Mouse (Mus musculus) cerebellum, adult (tissue): ENCODE data around the gene Col4a6.
A peak's percentile ranks its signal among the peaks of the same experiment; 100 is the strongest.

ENCODE experiments used
- ATAC-seq: cut with Nextera tagmentation; 2 replicates; pipeline ENCODE4 v1.9.2; 2017; ENCODE audit warnings: mild to moderate bottlenecking, moderate library complexity, mixed read lengths; ENCODE audit not compliant: insufficient number of reproducible peaks, low FRiP score, low TSS enrichment

Gene Col4a6

GRCm38 (mm10) chrX:141276397-141276796 is 197.5 kb downstream of the Col4a6 start:
- ATAC-seq: no peak

DNA sequence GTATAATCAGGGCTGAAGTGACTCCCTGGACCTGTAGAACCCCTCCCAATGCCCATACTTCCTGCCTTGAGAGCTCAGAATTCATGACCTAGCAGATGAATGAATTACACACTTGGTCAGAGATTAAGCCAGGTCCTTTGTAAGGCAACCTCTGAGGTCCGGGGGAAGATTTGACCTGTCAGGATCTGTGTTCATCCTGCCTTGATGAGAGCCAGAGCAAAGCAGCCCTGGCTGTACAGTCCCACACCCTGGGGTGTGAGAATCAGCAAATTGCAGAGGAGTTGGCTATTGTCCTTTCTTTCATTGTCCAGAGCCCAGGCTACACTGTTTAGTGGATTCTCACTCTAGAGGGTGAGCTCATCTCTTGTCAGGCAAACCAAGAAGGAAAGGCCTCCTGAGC is 207.9 kb downstream of the Col4a6 start:
- no peak for ATAC-seq

GRCm38 (mm10) chrX:141249636-141250035 is 224.2 kb downstream of the Col4a6 start:
- ATAC-seq: no peak

GRCm38 (mm10) chrX:141236564-141237333 is 237.1 kb downstream of the Col4a6 start:
- ATAC-seq: no peak

- ATAC-seq: no peak
Observed at GRCm38 (mm10) chrX:141228169-141228568, 245.7 kb downstream of the Col4a6 start.

DNA sequence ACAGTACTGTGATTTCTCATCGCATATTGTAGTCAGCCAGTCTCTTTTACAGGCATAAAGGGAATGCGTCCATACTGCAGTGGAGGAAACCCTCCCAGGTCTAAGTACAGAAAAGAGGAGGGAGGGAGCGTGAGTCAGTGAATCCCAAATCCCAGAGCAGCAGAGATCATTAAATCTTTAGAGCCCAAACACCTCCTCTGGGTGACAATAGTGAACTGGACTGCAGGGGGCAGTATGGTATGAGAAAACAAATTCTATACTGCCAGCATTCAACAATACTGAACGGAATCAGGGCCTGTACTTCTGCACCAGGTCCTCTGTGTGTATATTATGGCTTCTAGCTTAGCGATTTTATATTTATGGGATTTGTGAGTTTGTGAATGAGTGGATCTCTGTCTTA is 261.1 kb downstream of the Col4a6 start:
- ATAC-seq: peak; percentile 26; the same call in 1 of the 2 replicates

GRCm38 (mm10) chrX:141198993-141199392 is 274.9 kb downstream of the Col4a6 start:
- no peak for ATAC-seq

- ATAC-seq: no peak
Observed at GRCm38 (mm10) chrX:141195036-141195435, 278.8 kb downstream of the Col4a6 start.

GRCm38 (mm10) chrX:141175353-141175752 is 298.5 kb downstream of the Col4a6 start:
- no peak for ATAC-seq

GRCm38 (mm10) chrX:141165067-141165466 is 308.8 kb downstream of the Col4a6 start:
- no peak for ATAC-seq

GRCm38 (mm10) chrX:141160371-141160770 is 313.5 kb downstream of the Col4a6 start:
- no peak for ATAC-seq

DNA sequence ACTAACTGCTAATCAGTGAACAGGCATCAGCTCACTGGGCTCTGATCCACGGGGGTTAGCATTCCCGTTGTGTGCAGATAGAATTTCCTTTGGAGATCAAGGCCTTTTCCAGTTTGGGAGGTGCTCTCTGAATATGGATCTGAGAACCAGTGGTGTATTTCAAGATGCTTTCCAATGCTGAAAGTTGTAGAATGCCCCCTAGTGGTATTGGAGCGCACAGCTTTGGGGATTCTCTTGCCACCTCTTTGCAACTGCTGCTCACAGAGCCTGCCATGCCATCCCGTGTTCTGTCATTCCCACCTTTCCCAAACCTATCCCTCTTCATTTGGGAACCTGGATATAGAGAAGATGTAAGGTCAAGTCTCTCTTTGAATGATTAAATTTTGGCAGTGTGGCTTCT is 315.7 kb downstream of the Col4a6 start:
- ATAC-seq: no peak

DNA sequence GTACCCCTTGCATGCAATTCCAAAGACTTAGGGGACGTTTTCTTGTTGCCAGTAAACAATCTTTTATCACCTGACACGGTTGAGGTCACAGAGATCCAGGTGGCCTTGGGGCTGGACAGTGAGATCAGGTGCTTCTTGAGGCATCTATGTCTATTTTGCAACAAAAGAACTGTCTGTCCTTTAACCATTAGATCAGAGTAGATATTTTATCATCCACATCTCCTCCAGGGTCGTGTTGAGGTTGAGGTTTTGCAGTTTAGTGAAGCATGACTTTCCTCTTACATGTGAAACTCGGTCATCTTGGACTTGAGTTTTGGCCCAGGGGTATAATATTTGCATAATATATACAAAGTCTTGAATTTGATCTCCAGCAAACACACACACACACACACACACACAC is 316.2 kb downstream of the Col4a6 start:
- ATAC-seq: no peak

GRCm38 (mm10) chrX:141156696-141157095 is 317.2 kb downstream of the Col4a6 start:
- no peak; the same call in 1 of the 2 replicates for ATAC-seq

GRCm38 (mm10) chrX:141151182-141151581 is 322.7 kb downstream of the Col4a6 start:
- ATAC-seq: peak; percentile 54; the same call in 1 of the 2 replicates

GRCm38 (mm10) chrX:141150290-141150689 is 323.6 kb downstream of the Col4a6 start:
- peak; percentile 69; the same call in 1 of the 2 replicates for ATAC-seq

GRCm38 (mm10) chrX:141149705-141150104 is 324.2 kb downstream of the Col4a6 start:
- ATAC-seq: peak; percentile 34; the same call in 1 of the 2 replicates
